Mouse (Mus musculus) limb, embryonic 12.5 days (tissue): ENCODE data around the gene Nt5c. TPM values are rescaled to one million over a fixed set of nuclear protein-coding genes. Genes with fewer than 3 reads are reported as not detected.
"Not testable (repeated sequence)": the region's sequence is repeated elsewhere in the genome, so short reads cannot be mapped to it uniquely, and the experiment has no call there.

ENCODE experiments used
- ATAC-seq: fragments of 200-750 bp; cut with Nextera tagmentation; 2 replicates; pipeline ENCODE4 v1.8.0; 2017; ENCODE audit warnings: low read depth, moderate TSS enrichment; ENCODE audit not compliant: insufficient number of reproducible peaks, insufficient read depth, low FRiP score, low TSS enrichment
- H3K27ac ChIP-seq: fragments of 300-500 bp; sonication (generic); 2 replicates; pipeline ENCODE4 v1.5.1; 2016; ENCODE audit warnings: mild to moderate bottlenecking, moderate library complexity
- H3K27me3 ChIP-seq: fragments of 300-500 bp; sonication (generic); 2 replicates; pipeline ENCODE4 v1.6.1; 2016; ENCODE audit warnings: mild to moderate bottlenecking, moderate library complexity
- H3K36me3 ChIP-seq: fragments of 300-500 bp; sonication (generic); 2 replicates; pipeline ENCODE4 v1.6.1; 2016; ENCODE audit warnings: mild to moderate bottlenecking, moderate library complexity
- H3K4me1 ChIP-seq: fragments of 300-500 bp; sonication (generic); replicated peaks from 2 replicates; pipeline ENCODE4 v1.6.1; 2016
- H3K4me2 ChIP-seq: fragments of 300-500 bp; sonication (generic); 2 replicates; pipeline ENCODE4 v1.6.1; 2016; ENCODE audit warnings: mild to moderate bottlenecking, moderate library complexity
- H3K4me3 ChIP-seq: fragments of 300-500 bp; sonication (generic); replicated peaks from 2 replicates; pipeline ENCODE4 v1.5.1; 2016; ENCODE audit warnings: mild to moderate bottlenecking
- H3K9ac ChIP-seq: fragments of 300-500 bp; sonication (generic); replicated peaks from 2 replicates; pipeline ENCODE4 v1.6.1; 2016; ENCODE audit warnings: mild to moderate bottlenecking, moderate library complexity
- H3K9me3 ChIP-seq: fragments of 300-500 bp; sonication (generic); 2 replicates; pipeline ENCODE4 v1.6.1; 2016; ENCODE audit warnings: mild to moderate bottlenecking, moderate library complexity
- WGBS: fragments of 180-500 bp; shearing (Covaris S2); methylation state at CpG from one replicate; pipeline ENCODE4 v1.1.7; 2016; 5-methylcytosine and 5-hydroxymethylcytosine counted together
- polyA plus RNA-seq: library from polyadenylated mRNA; unstranded; fragments of >200 nt; fragmentation: Nextera tagmentation; extraction: Ambion mirVana; gene quantifications from 2 replicates; pipeline ENCODE4 v1.2.1, GENCODE M21; 2016

Nt5c gene
- polyA plus RNA-seq, 1 experiment from 2014 or later: 66.2 TPM

DNA sequence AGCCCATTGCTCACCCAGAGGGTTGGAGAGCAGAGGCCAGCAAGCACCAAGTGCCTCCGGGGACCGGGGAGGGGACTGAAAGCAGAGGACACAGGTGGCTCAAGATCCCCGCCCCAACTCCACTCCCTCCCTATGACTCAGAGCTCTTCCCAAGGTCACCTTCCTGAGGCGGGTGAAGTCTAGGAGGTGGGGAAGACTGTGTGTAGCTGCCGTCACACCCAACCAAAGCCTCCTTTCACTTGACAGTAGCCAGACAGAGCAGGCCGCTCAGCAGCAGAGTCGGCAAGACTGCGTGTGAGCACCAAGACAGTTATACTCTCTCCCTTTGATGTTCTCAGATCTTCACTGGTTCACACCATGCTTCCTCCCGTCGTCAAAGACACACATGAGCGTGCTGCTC lies 28.3 kb downstream of the Nt5c start:
- Histone ChIP-seq H3K9ac (no peak overlapping the region), H3K4me1 (peaks cover 14% of the 10 kb centered on the region), H3K4me3 (no peak overlapping the region), H3K36me3 (no peaks in the 10 kb centered on the region), H3K4me2 (no peak overlapping the region), H3K27me3 (peaks cover 10% of the 10 kb centered on the region; the same call in 1 of the 2 replicates), H3K27ac (no peak overlapping the region), H3K9me3 (no peaks in the 10 kb centered on the region)
- no peak for ATAC-seq
- 56% methylated on average over 11 of the region's 11 CpGs for WGBS

- H3K4me1 ChIP-seq: peaks cover 13% of the 10 kb centered on the region
- no peaks in the 10 kb centered on the region for H3K9me3 ChIP-seq
- WGBS: 70% methylated on average over 16 of the region's 16 CpGs
- peaks cover 10% of the 10 kb centered on the region; the same call in 1 of the 2 replicates for H3K27me3 ChIP-seq
- H3K4me3 ChIP-seq: no peak within 1 kb of the TSS
- H3K27ac ChIP-seq: no peak within 1 kb of the TSS
- H3K9ac ChIP-seq: no peak within 1 kb of the TSS
- ATAC-seq: no peak
- no peak within 1 kb of the TSS for H3K4me2 ChIP-seq
- no peaks in the 10 kb centered on the region for H3K36me3 ChIP-seq
These were observed 29.3 kb downstream of the Nt5c start, which contains the start of gene Slc16a5 for GRCm38 (mm10) chr11:115462243-115462891. TSS of gene Slc16a5 (plus strand) at chr11:115462474.

- H3K9me3 ChIP-seq: no peaks in the 10 kb centered on the region
- WGBS: 76% methylated on average over 5 of the region's 5 CpGs
- ATAC-seq: no peak
- no peaks in the 10 kb centered on the region for H3K36me3 ChIP-seq
- H3K27ac ChIP-seq: no peak overlapping the region
- no peak overlapping the region for H3K4me2 ChIP-seq
- peaks cover 8% of the 10 kb centered on the region; the same call in 1 of the 2 replicates for H3K27me3 ChIP-seq
- no peak overlapping the region for H3K9ac ChIP-seq
- no peak overlapping the region for H3K4me3 ChIP-seq
- peaks cover 8% of the 10 kb centered on the region for H3K4me1 ChIP-seq
These were observed 29.8 kb downstream of the Nt5c start for GRCm38 (mm10) chr11:115461846-115462242.

DNA sequence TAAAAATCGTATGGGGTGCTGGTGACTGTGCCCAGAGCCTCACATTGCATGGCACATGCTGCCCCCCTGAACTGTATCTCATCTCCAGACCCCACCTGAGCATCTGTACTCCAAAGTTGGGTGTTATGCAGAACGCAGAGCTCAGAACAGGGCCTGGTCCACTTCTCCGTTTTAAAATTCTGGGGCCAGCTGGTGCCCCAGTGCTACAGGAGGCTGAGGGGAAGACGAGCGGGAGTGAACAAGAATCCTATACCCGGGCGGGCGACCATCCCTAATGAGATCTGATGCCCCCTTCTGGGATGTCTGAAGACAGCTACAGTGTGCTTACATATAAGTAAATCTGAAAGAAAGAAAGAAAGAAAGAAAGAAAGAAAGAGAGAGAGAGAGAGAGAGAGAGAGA lies 30.7 kb downstream of the Nt5c start:
- 29% methylated on average over 8 of the region's 8 CpGs for WGBS

GRCm38 (mm10) chr11:115457405-115457804 lies 34.3 kb downstream of the Nt5c start:
- WGBS: 30% methylated on average over 6 of the region's 6 CpGs
- Histone ChIP-seq H3K9me3 (no peaks in the 10 kb centered on the region), H3K4me2 (no peak overlapping the region), H3K36me3 (no peaks in the 10 kb centered on the region), H3K27ac (no peak overlapping the region), H3K27me3 (peaks cover 3% of the 10 kb centered on the region; the same call in 1 of the 2 replicates), H3K4me3 (no peak overlapping the region), H3K4me1 (peaks cover 2% of the 10 kb centered on the region; the same call in 1 of the 2 replicates), H3K9ac (no peak overlapping the region)
- ATAC-seq: no peak

More for the DNA sequence above, 30.7 kb downstream of the Nt5c start:
- no peaks in the 10 kb centered on the region for H3K36me3 ChIP-seq
- H3K27ac ChIP-seq: no peak overlapping the region
- ATAC-seq: no peak
- H3K9ac ChIP-seq: no peak overlapping the region
- peaks cover 5% of the 10 kb centered on the region; the same call in 1 of the 2 replicates for H3K4me1 ChIP-seq
- no peak overlapping the region for H3K4me3 ChIP-seq
- H3K4me2 ChIP-seq: no peak overlapping the region
- H3K27me3 ChIP-seq: peaks cover 6% of the 10 kb centered on the region; the same call in 1 of the 2 replicates
- H3K9me3 ChIP-seq: no peaks in the 10 kb centered on the region

- WGBS: 93% methylated on average over 5 of the region's 5 CpGs
These were observed 35.5 kb downstream of the Nt5c start for GRCm38 (mm10) chr11:115456182-115456581.

DNA sequence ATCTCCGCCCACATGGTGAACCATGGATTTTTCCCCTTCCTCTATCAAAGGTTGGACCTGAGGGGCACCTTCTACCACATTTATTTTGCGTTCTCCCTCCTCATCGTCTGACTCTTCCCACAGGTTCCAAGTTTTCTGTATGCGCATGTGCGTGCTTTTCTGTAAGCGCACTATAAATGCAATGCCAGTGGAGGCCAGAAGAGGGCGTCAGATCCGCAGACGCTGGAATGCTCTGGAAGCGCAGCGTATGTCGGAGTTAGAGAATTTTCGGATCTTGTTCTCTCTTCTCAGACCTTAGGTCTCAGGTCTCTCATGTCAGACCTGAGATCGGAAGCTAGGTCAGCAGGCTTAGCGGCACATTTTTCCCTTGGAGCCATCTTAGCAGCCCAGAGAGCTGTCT lies 36.0 kb downstream of the Nt5c start:
- Histone ChIP-seq H3K27me3 (no peaks in the 10 kb centered on the region), H3K9me3 (no peaks in the 10 kb centered on the region), H3K36me3 (no peaks in the 10 kb centered on the region), H3K4me2 (no peak overlapping the region), H3K9ac (no peak overlapping the region), H3K4me3 (no peak overlapping the region), H3K4me1 (0 out of 2 replicates have a peak, but pooled peaks cover 4% of the 10 kb centered on the region), H3K27ac (no peak overlapping the region)
- no peak for ATAC-seq
- 84% methylated on average over 15 of the region's 15 CpGs for WGBS

More at GRCm38 (mm10) chr11:115456182-115456581, 35.5 kb downstream of the Nt5c start:
- Histone ChIP-seq H3K4me1 (0 out of 2 replicates have a peak, but pooled peaks cover 4% of the 10 kb centered on the region), H3K27ac (no peak overlapping the region), H3K9me3 (no peaks in the 10 kb centered on the region), H3K9ac (no peak overlapping the region), H3K27me3 (no peaks in the 10 kb centered on the region), H3K36me3 (no peaks in the 10 kb centered on the region), H3K4me3 (no peak overlapping the region), H3K4me2 (no peak overlapping the region)
- no peak for ATAC-seq

GRCm38 (mm10) chr11:115454822-115455221 lies 36.8 kb downstream of the Nt5c start:
- H3K4me1 ChIP-seq, ATAC-seq, H3K27me3 ChIP-seq, H3K4me2 ChIP-seq, H3K4me3 ChIP-seq, H3K36me3 ChIP-seq, H3K9ac ChIP-seq, H3K9me3 ChIP-seq, H3K27ac ChIP-seq: not testable (repeated sequence)
- WGBS: 86% methylated on average over 6 of the region's 6 CpGs

DNA sequence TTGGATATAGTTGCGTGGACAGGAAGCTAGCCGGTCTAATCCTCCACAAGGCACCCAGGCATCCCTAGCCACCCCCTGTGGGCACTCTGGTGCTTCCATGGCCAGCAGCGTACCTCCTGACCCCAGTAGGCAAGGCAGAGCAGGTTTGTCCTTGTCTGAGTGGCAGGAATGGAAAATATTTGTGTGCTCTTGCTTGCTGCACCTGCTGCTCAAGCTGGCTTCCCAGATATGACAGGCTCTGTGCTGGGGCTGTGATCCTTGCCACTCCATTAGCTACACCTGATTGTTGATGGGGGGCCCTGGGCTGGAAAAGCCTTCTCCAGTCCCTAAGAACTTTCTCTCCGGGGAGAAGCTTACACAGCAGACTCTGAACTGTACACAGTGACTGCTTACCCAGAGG lies 38.4 kb downstream of the Nt5c start:
- no peaks in the 10 kb centered on the region for H3K27me3 ChIP-seq
- WGBS: 76% methylated on average over 4 of the region's 4 CpGs
- no peak overlapping the region for H3K4me2 ChIP-seq
- H3K36me3 ChIP-seq: no peaks in the 10 kb centered on the region
- ATAC-seq: no peak
- H3K9ac ChIP-seq: no peak overlapping the region
- H3K4me3 ChIP-seq: no peak overlapping the region
- no peaks in the 10 kb centered on the region for H3K9me3 ChIP-seq
- H3K4me1 ChIP-seq: 0 out of 2 replicates have a peak, but pooled peaks cover 10% of the 10 kb centered on the region
- no peak overlapping the region for H3K27ac ChIP-seq

- Histone ChIP-seq H3K9me3 (no peaks in the 10 kb centered on the region), H3K36me3 (no peaks in the 10 kb centered on the region), H3K27ac (no peak overlapping the region), H3K9ac (no peak overlapping the region), H3K4me3 (no peak overlapping the region), H3K4me1 (0 out of 2 replicates have a peak, but pooled peaks cover 10% of the 10 kb centered on the region), H3K4me2 (no peak overlapping the region), H3K27me3 (no peaks in the 10 kb centered on the region)
- 86% methylated on average over 7 of the region's 7 CpGs for WGBS
- ATAC-seq: no peak
These were observed 39.3 kb downstream of the Nt5c start for GRCm38 (mm10) chr11:115452281-115452860.

DNA sequence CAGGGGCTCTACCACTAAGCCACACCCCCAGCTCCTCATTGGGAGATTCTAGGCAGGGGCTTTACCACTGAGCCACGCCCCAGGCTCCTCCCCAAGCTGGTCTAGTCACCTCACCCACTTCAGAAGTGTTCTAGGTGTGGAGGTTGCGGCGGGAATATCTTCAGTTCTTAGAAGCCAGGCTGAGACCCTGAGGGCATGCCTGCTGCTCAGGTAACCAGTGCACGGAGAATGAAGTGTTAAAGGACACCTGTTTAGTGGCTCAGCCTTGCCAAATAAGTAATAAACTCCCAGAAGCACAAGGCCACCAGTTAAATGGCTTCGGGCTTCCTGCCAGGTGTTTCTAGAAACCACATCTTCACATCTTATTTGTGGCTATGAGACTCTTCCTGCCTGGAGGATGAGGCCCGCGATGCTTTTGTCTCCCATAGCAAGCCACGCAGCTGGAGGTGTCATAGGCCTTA lies 39.9 kb downstream of the Nt5c start:
- ATAC-seq: no peak
- H3K36me3 ChIP-seq: no peaks in the 10 kb centered on the region
- no peak overlapping the region for H3K27ac ChIP-seq
- 76% methylated on average over 8 of the region's 8 CpGs for WGBS
- no peak overlapping the region for H3K4me3 ChIP-seq
- H3K9me3 ChIP-seq: no peaks in the 10 kb centered on the region
- H3K27me3 ChIP-seq: no peaks in the 10 kb centered on the region
- no peak overlapping the region for H3K9ac ChIP-seq
- H3K4me2 ChIP-seq: no peak overlapping the region
- 0 out of 2 replicates have a peak, but pooled peaks cover 11% of the 10 kb centered on the region for H3K4me1 ChIP-seq
